Mouse (Mus musculus) hindbrain, embryonic 11.5 days (tissue): ENCODE results near the gene Tnnc2. TPM values are rescaled to one million over a fixed set of nuclear protein-coding genes. Genes with fewer than 3 reads are reported as not detected.

Experiments
- ATAC-seq: fragments of 200-750 bp; cut with Nextera tagmentation; 2 replicates; pipeline ENCODE4 v1.8.0; 2017; ENCODE audit warnings: mild to moderate bottlenecking, moderate TSS enrichment, moderate library complexity; ENCODE audit not compliant: low FRiP score
- DNase-seq: peaks from one replicate; pipeline ENCODE4 v3.0.0-alpha.2; 2015; ENCODE audit warnings: low spot score
- H3K27ac ChIP-seq: fragments of 300-500 bp; sonication (generic); 2 replicates; pipeline ENCODE4 v1.5.1; 2014; ENCODE audit warnings: mild to moderate bottlenecking, low read depth, low read length
- H3K27me3 ChIP-seq: fragments of 300-500 bp; sonication (generic); 2 replicates; pipeline ENCODE4 v1.6.1; 2014; ENCODE audit warnings: mild to moderate bottlenecking, low read length, moderate library complexity, mixed read lengths; ENCODE audit not compliant: control insufficient read depth, insufficient read depth
- H3K36me3 ChIP-seq: fragments of 300-500 bp; sonication (generic); 2 replicates; pipeline ENCODE4 v1.6.1; 2014; ENCODE audit warnings: mild to moderate bottlenecking, low read length, moderate library complexity, mixed read lengths; ENCODE audit not compliant: control insufficient read depth, insufficient read depth
- H3K4me1 ChIP-seq: fragments of 300-500 bp; sonication (generic); replicated peaks from 2 replicates; pipeline ENCODE4 v1.6.1; 2014; ENCODE audit warnings: low read length, mixed read lengths; ENCODE audit not compliant: control insufficient read depth, insufficient read depth
- H3K4me2 ChIP-seq: fragments of 300-500 bp; sonication (generic); replicated peaks from 2 replicates; pipeline ENCODE4 v1.6.1; 2014; ENCODE audit warnings: mild to moderate bottlenecking, low read depth, low read length
- H3K4me3 ChIP-seq: fragments of 300-500 bp; sonication (generic); 2 replicates; pipeline ENCODE4 v1.5.1; 2014; ENCODE audit warnings: low read depth, low read length
- H3K9ac ChIP-seq: fragments of 300-500 bp; sonication (generic); 2 replicates; pipeline ENCODE4 v1.6.1; 2014; ENCODE audit warnings: low read depth, low read length
- H3K9me3 ChIP-seq: fragments of 300-500 bp; sonication (generic); 2 replicates; pipeline ENCODE4 v1.6.1; 2016; ENCODE audit warnings: low read length; ENCODE audit not compliant: control insufficient read depth
- WGBS: fragments of 180-500 bp; shearing (Covaris S2); extraction: QIAGEN DNeasy Blood & Tissue Kit; methylation state at CpG from one replicate; pipeline ENCODE4 v1.1.7; 2014; 5-methylcytosine and 5-hydroxymethylcytosine counted together
- polyA plus RNA-seq: library from polyadenylated mRNA; unstranded; fragments of >200 nt; fragmentation: Nextera tagmentation; extraction: Ambion mirVana; gene quantifications from 2 replicates; pipeline ENCODE4 v1.2.1, GENCODE M21; 2014

Gene Tnnc2
- polyA plus RNA-seq, 1 experiment from 2014 or later, result 4.8 TPM

DNA sequence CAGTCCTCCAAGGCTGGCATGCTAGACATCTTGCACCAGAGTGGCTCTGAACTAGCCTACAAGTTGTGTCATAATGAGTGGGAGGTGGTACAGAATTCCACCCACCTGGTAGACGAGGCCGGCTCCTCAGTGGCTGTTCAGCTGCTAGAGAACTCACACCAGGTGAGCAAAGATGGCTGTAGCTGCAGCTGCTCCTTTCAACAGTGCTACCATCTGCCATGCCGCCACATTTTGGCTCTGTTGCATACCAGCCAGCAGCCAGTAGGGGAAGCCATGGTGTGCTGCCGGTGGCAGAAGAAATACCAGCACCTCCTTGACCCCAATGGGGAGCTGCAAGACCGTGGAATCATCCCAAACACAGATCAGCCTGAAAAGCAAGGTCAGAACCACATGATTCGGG is 41.3 kb upstream of the Tnnc2 start:
- Histone ChIP-seq H3K36me3 (no peaks in the 10 kb centered on the region), H3K9ac (no peak overlapping the region), H3K9me3 (no peaks in the 10 kb centered on the region), H3K4me2 (no peak overlapping the region), H3K27ac (no peak overlapping the region), H3K4me1 (peaks cover 6% of the 10 kb centered on the region; the same call in 1 of the 2 replicates), H3K27me3 (no peaks in the 10 kb centered on the region), H3K4me3 (no peak overlapping the region)
- ATAC-seq, result no peak
- 91% methylated on average over 6 of the region's 6 CpGs for WGBS
- DNase-seq, result no peak

DNA sequence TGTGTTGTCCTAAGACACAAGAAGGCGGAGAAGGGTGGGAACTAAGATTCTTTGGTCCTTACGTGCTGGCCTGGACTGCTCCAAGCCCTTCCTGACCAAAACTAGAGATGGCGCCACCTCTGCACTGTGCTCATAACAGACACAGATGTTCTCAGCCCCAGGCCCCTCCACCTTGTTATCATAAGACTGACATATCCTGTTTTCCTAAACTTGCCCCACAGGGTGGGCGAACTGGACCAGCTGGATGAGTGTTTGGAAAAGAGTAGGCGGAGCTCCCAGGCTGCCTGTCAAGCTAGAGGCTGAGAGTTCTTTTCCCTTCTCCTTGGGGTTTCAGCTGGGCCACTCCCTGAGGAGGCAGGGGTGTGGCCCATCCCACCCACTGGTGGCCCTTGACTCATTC is 37.9 kb upstream of the Tnnc2 start:
- Histone ChIP-seq H3K4me2 (no peak overlapping the region), H3K27ac (no peak overlapping the region), H3K4me1 (peaks cover 3% of the 10 kb centered on the region; the same call in 1 of the 2 replicates), H3K27me3 (no peaks in the 10 kb centered on the region), H3K9ac (no peak overlapping the region), H3K36me3 (no peaks in the 10 kb centered on the region), H3K4me3 (no peak overlapping the region), H3K9me3 (no peaks in the 10 kb centered on the region)
- ATAC-seq, result no peak
- peak; percentile 18 for DNase-seq
- 63% methylated on average over 5 of the region's 5 CpGs for WGBS

DNA sequence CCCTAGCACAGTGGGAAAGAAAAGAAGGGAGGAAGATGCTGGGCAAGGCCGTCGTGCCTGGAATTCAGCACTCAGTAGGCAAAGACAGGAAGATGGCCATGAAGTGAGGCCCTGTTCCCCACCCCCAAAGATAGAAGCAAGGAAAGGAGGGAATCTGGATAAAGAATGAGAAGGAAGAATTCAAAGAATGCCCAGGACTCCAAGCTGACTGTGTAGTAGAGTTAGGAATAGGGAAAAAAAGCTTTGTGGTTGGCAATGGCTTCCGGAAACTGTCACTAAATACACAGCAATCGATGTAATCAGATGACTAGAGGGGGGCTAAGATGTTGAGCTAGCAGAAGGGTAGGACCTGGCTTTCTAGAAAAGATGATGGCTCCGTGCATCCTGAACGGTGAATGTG is 37.4 kb upstream of the Tnnc2 start:
- no peaks in the 10 kb centered on the region for H3K27me3 ChIP-seq
- H3K4me1 ChIP-seq, result peaks cover under 1% of the 10 kb centered on the region; the same call in 1 of the 2 replicates
- H3K4me3 ChIP-seq, result no peak overlapping the region
- no peak overlapping the region for H3K4me2 ChIP-seq
- no peak overlapping the region for H3K27ac ChIP-seq
- no peak overlapping the region for H3K9ac ChIP-seq
- ATAC-seq (no peak), DNase-seq (no peak)
- H3K9me3 ChIP-seq, result no peaks in the 10 kb centered on the region
- no peaks in the 10 kb centered on the region for H3K36me3 ChIP-seq
- 89% methylated on average over 6 of the region's 6 CpGs for WGBS

DNA sequence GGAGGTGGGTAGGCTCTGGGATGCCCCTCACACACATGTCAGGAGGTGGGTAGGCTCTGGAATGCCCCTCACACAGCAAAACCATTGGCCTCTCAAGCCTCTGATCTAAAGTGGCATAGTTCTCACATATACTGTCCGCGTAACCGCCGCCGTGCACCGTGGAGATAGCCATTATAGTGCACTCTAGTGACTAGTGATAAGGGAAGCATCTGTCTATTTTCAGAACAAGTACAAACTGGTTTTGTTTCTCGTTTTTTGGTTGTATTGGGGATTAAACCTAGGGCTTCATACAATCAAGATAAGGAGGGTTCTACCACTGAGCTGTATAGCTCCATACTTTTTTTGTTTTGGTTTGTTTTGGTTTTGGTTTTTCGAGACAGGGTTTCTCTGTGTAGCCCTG is 36.1 kb upstream of the Tnnc2 start:
- H3K27ac ChIP-seq, result no peak overlapping the region
- no peak overlapping the region for H3K4me2 ChIP-seq
- H3K9me3 ChIP-seq, result no peaks in the 10 kb centered on the region
- H3K9ac ChIP-seq, result no peak overlapping the region
- DNase-seq, result no peak
- H3K4me1 ChIP-seq, result no peaks in the 10 kb centered on the region
- H3K4me3 ChIP-seq, result no peak overlapping the region
- ATAC-seq, result no peak
- WGBS, result 92% methylated on average over 8 of the region's 8 CpGs
- H3K36me3 ChIP-seq, result no peaks in the 10 kb centered on the region
- no peaks in the 10 kb centered on the region for H3K27me3 ChIP-seq

DNA sequence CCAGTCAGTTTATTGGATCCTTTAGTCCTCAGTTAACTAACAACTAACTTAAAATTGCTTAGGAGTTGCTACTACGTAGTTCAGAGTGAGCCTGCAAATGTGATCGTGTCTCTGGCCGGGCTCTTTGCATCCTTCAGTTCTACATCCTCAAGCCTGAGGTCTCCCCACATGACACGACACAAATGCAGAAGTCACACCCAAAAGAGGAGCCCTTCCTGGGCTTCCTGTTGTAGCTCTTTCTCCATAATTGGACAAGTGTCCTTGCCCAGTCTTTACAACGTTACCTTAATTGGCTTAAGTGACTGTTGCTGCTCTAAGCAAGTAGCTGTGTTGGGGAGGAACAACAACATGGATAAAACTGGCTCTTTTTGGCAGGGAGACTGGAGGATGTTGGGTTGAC is 35.6 kb upstream of the Tnnc2 start:
- Histone ChIP-seq H3K27me3 (no peaks in the 10 kb centered on the region), H3K4me1 (no peaks in the 10 kb centered on the region), H3K4me3 (no peak overlapping the region), H3K4me2 (no peak overlapping the region), H3K9me3 (no peaks in the 10 kb centered on the region), H3K9ac (no peak overlapping the region), H3K27ac (no peak overlapping the region), H3K36me3 (no peaks in the 10 kb centered on the region)
- ATAC-seq, result no peak
- DNase-seq, result no peak
- WGBS, result 89% methylated on average over 5 of the region's 5 CpGs

DNA sequence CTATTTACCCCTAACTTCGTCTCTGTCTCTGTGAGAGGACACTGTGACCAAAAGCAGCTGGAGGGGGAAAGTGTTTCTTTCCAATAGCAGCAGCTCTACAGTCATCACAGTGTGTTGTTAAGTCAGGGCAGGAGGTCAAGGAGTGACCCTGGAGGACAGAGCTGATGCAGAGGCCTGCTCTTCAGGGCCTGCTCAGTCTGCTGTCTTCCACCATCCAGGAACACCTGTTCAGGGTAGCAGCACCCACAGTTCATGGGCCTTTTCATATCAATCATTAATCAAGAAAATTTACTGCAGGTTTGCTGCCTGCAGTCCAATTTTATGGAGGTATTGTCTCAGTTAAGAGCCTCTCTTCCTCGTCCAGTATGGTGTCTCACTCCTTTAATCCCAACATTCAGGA is 33.8 kb upstream of the Tnnc2 start:
- no peak for ATAC-seq

DNA sequence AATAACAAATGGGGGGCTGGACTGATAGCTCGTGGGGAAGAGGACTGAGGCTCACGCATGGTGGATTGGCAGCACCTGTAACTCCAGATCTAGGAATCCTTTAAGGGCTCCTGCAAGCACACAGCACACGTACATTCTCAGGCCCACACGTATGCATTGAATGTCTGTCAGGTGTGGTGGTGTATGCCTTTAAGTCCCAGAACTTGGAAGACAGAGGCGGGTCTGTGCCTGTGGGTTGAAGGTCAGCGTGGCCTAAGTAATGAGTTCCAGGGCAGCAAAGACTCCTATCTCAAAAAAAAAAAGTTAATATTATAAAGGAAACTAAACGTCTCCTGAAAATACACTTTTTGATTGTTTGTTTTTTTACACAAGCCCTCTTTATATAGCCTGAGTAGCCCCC is 26.8 kb upstream of the Tnnc2 start:
- no peak for DNase-seq
- H3K27ac ChIP-seq, result no peak overlapping the region
- H3K4me2 ChIP-seq, result no peak overlapping the region
- peaks cover 4% of the 10 kb centered on the region for H3K4me1 ChIP-seq
- H3K27me3 ChIP-seq, result no peaks in the 10 kb centered on the region
- H3K9me3 ChIP-seq, result no peaks in the 10 kb centered on the region
- H3K9ac ChIP-seq, result no peak overlapping the region
- WGBS, result 84% methylated on average over 7 of the region's 7 CpGs
- no peak for ATAC-seq
- no peak overlapping the region for H3K4me3 ChIP-seq
- H3K36me3 ChIP-seq, result peaks cover 3% of the 10 kb centered on the region; the same call in 1 of the 2 replicates

More for the DNA sequence above, 33.8 kb upstream of the Tnnc2 start:
- no peaks in the 10 kb centered on the region for H3K9me3 ChIP-seq
- peaks cover 3% of the 10 kb centered on the region; the same call in 1 of the 2 replicates for H3K36me3 ChIP-seq
- H3K9ac ChIP-seq, result no peak overlapping the region
- no peak for DNase-seq
- no peak overlapping the region for H3K4me3 ChIP-seq
- H3K27ac ChIP-seq, result no peak overlapping the region
- no peaks in the 10 kb centered on the region for H3K27me3 ChIP-seq
- WGBS, result 63% methylated on average over 2 of the region's 2 CpGs
- H3K4me2 ChIP-seq, result no peak overlapping the region
- no peaks in the 10 kb centered on the region for H3K4me1 ChIP-seq

DNA sequence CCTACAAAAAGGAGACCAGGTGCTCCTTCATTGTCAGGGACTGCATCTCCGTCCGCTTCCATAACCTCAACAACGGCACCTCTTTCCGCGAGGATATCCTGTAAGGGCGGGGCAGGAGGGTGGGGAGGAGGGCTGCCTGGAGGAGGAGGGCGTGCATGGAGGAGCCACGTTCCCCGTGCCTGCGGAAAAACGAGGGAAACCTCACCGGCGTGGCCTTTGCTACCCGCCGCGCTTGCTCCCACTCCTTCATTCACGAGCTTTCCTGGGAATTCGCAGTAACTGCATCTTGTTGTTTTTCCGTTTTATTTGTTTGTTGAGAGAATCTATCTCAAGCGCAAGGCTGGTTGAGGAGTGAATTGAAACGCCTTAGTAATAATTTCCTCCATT is 25.6 kb upstream of the Tnnc2 start:
- Histone ChIP-seq H3K4me3 (peak overlapping the region; percentile 83), H3K36me3 (peaks cover 3% of the 10 kb centered on the region; the same call in 1 of the 2 replicates), H3K9me3 (no peaks in the 10 kb centered on the region), H3K27ac (peak overlapping the region; percentile 77), H3K27me3 (no peaks in the 10 kb centered on the region), H3K9ac (peak overlapping the region; percentile 75), H3K4me1 (peaks cover 4% of the 10 kb centered on the region), H3K4me2 (peak overlapping the region; percentile 77)
- WGBS, result 2% methylated on average over 21 of the region's 21 CpGs
- ATAC-seq (peak; percentile 72), DNase-seq (no peak)

DNA sequence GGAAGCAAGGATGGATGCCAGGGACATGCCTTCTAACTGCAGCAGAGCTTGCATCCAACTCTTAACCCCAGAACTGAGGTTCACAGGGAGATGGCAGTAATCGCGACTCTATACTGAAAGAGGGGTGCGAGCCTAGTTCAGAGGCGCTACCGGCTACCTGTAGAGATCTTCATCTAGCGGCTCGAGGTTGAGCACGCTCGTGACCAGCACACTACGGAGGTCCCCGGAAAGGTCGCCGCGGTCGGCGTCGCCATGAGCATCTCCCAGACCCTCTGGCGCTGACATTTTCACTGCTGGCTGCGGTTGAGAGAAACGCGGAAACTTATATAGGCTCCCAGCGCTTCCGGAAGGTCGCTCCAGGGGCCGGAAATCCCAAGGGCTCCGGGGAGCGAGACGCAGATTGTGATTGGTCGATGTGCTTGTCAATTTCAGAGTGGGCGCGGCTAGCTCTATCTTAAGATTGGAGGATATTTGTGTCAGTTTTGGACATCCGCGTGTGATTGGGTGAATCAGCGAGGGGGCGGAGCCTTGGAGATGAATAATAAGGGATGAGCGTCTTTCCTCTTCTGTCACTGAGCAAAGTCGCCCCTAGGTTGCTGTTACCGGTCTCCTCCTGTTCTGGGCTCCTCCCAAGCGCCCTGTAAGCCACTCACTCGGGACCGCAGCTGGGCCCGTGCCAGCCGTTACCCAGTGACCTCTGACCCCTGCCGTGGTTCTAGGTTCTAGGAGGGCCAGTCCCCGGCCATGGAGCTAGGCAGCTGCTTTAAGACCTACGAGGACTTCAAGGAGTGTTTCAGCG is 25.0 kb upstream of the Tnnc2 start, which contains the start of the genes Acot8 and Zswim3:
TSS of gene Acot8 (minus strand) at position 350 of the 799 bp plus-strand sequence.
TSS of gene Zswim3 (plus strand) at position 566 of the 799 bp plus-strand sequence.
- peak within 1 kb of the TSS; percentile 77 for H3K27ac ChIP-seq
- peaks cover 3% of the 10 kb centered on the region; the same call in 1 of the 2 replicates for H3K36me3 ChIP-seq

More for the DNA sequence above, 25.0 kb upstream of the Tnnc2 start, which contains the start of the genes Acot8 and Zswim3:
- H3K27me3 ChIP-seq, result no peaks in the 10 kb centered on the region
- peak within 1 kb of the TSS; percentile 83 for H3K4me3 ChIP-seq
- ATAC-seq (peak; percentile 97), DNase-seq (peak; percentile 98)
- under 1% methylated on average over 47 of the region's 47 CpGs for WGBS
- peaks cover 4% of the 10 kb centered on the region for H3K4me1 ChIP-seq
- H3K9me3 ChIP-seq, result no peaks in the 10 kb centered on the region
- peak within 1 kb of the TSS; percentile 75 for H3K9ac ChIP-seq
- peak within 1 kb of the TSS; percentile 77 for H3K4me2 ChIP-seq
